Mouse (Mus musculus) limb, embryonic 12.5 days (tissue): Measurements from ENCODE around the gene Ninj2. TPM values are rescaled to one million over a fixed set of nuclear protein-coding genes. Genes with fewer than 3 reads are reported as not detected.

Experiments
- ATAC-seq: fragments of 200-750 bp; cut with Nextera tagmentation; 2 replicates; pipeline ENCODE4 v1.8.0; 2017; ENCODE audit warnings: low read depth, moderate TSS enrichment; ENCODE audit not compliant: insufficient number of reproducible peaks, insufficient read depth, low FRiP score, low TSS enrichment
- H3K27ac ChIP-seq: fragments of 300-500 bp; sonication (generic); 2 replicates; pipeline ENCODE4 v1.5.1; 2016; ENCODE audit warnings: mild to moderate bottlenecking, moderate library complexity
- H3K27me3 ChIP-seq: fragments of 300-500 bp; sonication (generic); 2 replicates; pipeline ENCODE4 v1.6.1; 2016; ENCODE audit warnings: mild to moderate bottlenecking, moderate library complexity
- H3K36me3 ChIP-seq: fragments of 300-500 bp; sonication (generic); 2 replicates; pipeline ENCODE4 v1.6.1; 2016; ENCODE audit warnings: mild to moderate bottlenecking, moderate library complexity
- H3K4me1 ChIP-seq: fragments of 300-500 bp; sonication (generic); replicated peaks from 2 replicates; pipeline ENCODE4 v1.6.1; 2016
- H3K4me2 ChIP-seq: fragments of 300-500 bp; sonication (generic); 2 replicates; pipeline ENCODE4 v1.6.1; 2016; ENCODE audit warnings: mild to moderate bottlenecking, moderate library complexity
- H3K4me3 ChIP-seq: fragments of 300-500 bp; sonication (generic); replicated peaks from 2 replicates; pipeline ENCODE4 v1.5.1; 2016; ENCODE audit warnings: mild to moderate bottlenecking
- H3K9ac ChIP-seq: fragments of 300-500 bp; sonication (generic); replicated peaks from 2 replicates; pipeline ENCODE4 v1.6.1; 2016; ENCODE audit warnings: mild to moderate bottlenecking, moderate library complexity
- H3K9me3 ChIP-seq: fragments of 300-500 bp; sonication (generic); 2 replicates; pipeline ENCODE4 v1.6.1; 2016; ENCODE audit warnings: mild to moderate bottlenecking, moderate library complexity
- WGBS: fragments of 180-500 bp; shearing (Covaris S2); methylation state at CpG from one replicate; pipeline ENCODE4 v1.1.7; 2016; 5-methylcytosine and 5-hydroxymethylcytosine counted together
- polyA plus RNA-seq: library from polyadenylated mRNA; unstranded; fragments of >200 nt; fragmentation: Nextera tagmentation; extraction: Ambion mirVana; gene quantifications from 2 replicates; pipeline ENCODE4 v1.2.1, GENCODE M21; 2016

The Ninj2 gene
- polyA plus RNA-seq, 1 experiment from 2014 or later: not detected

DNA sequence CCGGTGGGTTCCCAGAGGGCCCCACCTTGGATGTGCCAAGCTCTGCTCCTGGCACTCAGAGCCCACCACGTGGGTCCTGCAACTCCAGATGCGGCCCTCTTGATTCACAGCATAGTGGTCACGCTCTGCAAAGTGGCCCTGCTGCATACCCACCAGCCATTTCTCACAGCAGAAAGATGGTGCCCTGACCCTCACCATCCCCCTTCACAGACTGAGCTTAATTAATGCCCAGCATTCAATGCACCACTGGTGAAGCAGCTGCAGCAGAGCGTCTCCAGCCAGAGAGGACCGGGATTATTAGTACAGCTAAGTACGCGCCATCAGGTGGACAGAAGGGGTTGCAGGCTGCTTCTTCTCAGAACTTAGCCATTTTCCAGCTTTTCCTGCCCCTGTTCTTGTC lies 109.3 kb downstream of the Ninj2 start:
- no peaks in the 10 kb centered on the region for H3K36me3 ChIP-seq
- ATAC-seq: no peak
- no peak overlapping the region for H3K4me3 ChIP-seq
- peak overlapping the region; percentile 50; the same call in 1 of the 2 replicates for H3K27ac ChIP-seq
- 70% methylated on average over 8 of the region's 8 CpGs for WGBS
- H3K4me2 ChIP-seq: no peak overlapping the region
- H3K27me3 ChIP-seq: no peaks in the 10 kb centered on the region
- peaks cover 17% of the 10 kb centered on the region for H3K4me1 ChIP-seq
- no peaks in the 10 kb centered on the region for H3K9me3 ChIP-seq
- H3K9ac ChIP-seq: no peak overlapping the region

DNA sequence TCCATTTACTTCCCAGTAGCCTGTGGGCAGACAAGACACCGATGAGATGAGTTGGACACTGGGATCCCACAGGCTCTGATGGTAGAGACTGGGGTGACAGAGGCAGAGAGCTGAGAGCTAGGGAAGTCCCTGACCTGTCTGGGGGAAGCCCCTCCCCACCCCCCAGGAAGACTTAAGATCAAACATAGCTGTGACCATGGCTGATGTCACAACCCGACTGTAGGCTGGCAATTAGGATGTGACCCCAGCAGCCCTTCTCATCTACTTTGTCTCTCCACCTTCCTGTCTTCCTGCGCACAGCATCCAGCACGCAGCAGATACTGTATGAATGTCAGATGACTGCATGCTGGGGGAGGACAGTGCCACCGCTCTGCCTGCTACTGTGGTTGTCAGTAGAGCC lies 113.4 kb downstream of the Ninj2 start:
- H3K4me2 ChIP-seq: no peak overlapping the region
- H3K27ac ChIP-seq: no peak overlapping the region
- WGBS: 87% methylated on average over 5 of the region's 5 CpGs
- peaks cover 10% of the 10 kb centered on the region for H3K4me1 ChIP-seq
- no peak overlapping the region for H3K4me3 ChIP-seq
- no peaks in the 10 kb centered on the region for H3K36me3 ChIP-seq
- ATAC-seq: no peak
- H3K9ac ChIP-seq: no peak overlapping the region
- H3K9me3 ChIP-seq: no peaks in the 10 kb centered on the region
- no peaks in the 10 kb centered on the region for H3K27me3 ChIP-seq

DNA sequence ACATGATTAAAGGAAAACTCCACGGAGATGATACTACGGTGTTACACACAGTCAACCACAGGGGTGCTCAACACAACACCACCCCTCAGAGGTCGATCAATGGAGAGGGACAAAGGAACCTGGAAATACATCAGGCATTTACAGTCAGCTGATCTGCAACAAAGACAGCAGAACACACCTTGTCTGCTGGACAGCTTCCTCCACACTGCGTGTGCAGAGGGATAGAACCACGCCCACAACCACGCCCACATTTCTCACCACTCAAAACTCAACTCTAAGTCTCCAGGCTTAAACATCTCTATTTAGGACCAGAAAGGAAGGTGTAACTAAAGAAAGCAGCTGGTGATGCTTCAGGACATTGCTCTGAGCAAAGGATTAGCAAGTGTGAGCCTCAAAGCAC lies 118.4 kb downstream of the Ninj2 start:
- H3K4me3 ChIP-seq: no peak overlapping the region
- no peak for ATAC-seq

DNA sequence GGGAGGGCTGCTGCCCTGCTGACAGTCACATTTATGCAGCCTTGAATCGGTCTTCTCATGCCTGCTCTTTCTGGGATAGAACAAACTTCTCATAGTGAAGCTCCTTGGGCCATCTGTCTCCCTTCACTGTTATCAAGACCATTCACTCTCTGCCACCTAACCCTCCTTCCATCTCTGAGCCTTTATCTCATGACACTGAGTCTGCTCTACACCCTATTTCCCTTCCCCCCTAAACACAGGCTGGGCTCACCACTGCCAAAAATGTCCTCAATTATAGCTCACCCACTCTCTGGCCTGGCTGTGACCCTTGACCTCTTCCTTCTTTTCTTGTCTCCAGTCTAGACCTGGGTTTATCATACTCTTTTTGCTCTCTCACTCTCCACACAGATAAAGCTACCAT lies 123.6 kb downstream of the Ninj2 start:
- no peaks in the 10 kb centered on the region for H3K9me3 ChIP-seq
- WGBS: 83% methylated on average over 1 of the region's 1 CpGs
- H3K4me1 ChIP-seq: no peaks in the 10 kb centered on the region
- H3K4me3 ChIP-seq: no peak overlapping the region
- H3K27ac ChIP-seq: no peak overlapping the region
- no peak for ATAC-seq
- H3K4me2 ChIP-seq: no peak overlapping the region
- no peaks in the 10 kb centered on the region for H3K36me3 ChIP-seq
- H3K9ac ChIP-seq: no peak overlapping the region
- H3K27me3 ChIP-seq: no peaks in the 10 kb centered on the region

More for the DNA sequence above, 118.4 kb downstream of the Ninj2 start:
- no peaks in the 10 kb centered on the region for H3K27me3 ChIP-seq
- no peak overlapping the region for H3K4me2 ChIP-seq
- WGBS: 78% methylated on average over 6 of the region's 6 CpGs
- no peaks in the 10 kb centered on the region for H3K9me3 ChIP-seq
- no peaks in the 10 kb centered on the region for H3K36me3 ChIP-seq
- no peak overlapping the region for H3K9ac ChIP-seq
- no peaks in the 10 kb centered on the region for H3K4me1 ChIP-seq
- no peak overlapping the region for H3K27ac ChIP-seq

DNA sequence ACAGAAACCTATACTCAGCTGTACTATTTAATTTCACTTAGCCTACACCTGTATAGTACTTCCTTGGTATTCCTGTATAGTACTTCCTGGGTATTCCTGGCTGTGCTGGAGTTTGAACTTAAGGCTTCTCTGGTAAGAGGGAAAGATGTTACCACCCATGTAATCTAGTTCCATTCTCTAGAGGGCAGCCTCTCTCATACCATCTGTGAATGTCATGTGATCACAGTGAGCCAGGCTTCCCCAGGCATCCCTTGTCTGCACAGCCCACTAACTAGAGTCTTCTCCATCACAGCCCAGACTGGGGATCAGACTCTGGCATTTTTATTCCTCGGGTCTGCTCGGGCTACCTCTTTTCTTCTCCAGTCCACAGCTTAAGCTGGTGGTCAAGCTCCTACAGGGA lies 126.1 kb downstream of the Ninj2 start:
- H3K36me3 ChIP-seq: no peaks in the 10 kb centered on the region
- H3K4me2 ChIP-seq: no peak overlapping the region
- no peaks in the 10 kb centered on the region for H3K9me3 ChIP-seq
- no peaks in the 10 kb centered on the region for H3K27me3 ChIP-seq
- ATAC-seq: no peak
- no peak overlapping the region for H3K4me3 ChIP-seq
- H3K4me1 ChIP-seq: no peaks in the 10 kb centered on the region
- 77% methylated on average over 2 of the region's 2 CpGs for WGBS
- no peak overlapping the region for H3K9ac ChIP-seq
- no peak overlapping the region for H3K27ac ChIP-seq

DNA sequence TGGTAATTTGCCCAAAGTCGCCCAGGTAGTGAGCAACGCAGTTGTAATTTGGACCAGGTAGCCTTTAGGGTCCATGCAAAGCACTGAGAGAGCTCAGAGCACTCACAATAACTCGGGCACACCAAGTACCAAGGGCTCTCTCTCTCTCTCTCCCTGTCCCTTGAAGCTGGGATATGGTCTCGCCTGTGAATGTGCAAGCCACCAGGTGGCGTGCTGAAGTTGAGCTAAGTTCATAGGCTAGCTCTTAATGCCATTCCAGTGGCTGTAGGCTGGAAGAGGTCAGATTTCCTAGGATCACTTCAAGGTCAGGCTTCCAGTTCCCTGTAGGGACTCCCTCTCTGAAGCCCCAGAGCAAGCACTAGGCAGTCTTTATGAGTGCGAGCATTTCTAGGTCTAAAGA lies 129.5 kb downstream of the Ninj2 start:
- no peaks in the 10 kb centered on the region for H3K9me3 ChIP-seq
- H3K4me1 ChIP-seq: peaks cover 4% of the 10 kb centered on the region
- 24% methylated on average over 6 of the region's 6 CpGs for WGBS
- H3K27me3 ChIP-seq: no peaks in the 10 kb centered on the region
- H3K36me3 ChIP-seq: no peaks in the 10 kb centered on the region
- no peak for ATAC-seq
- H3K4me3 ChIP-seq: no peak overlapping the region
- H3K9ac ChIP-seq: no peak overlapping the region
- no peak overlapping the region for H3K4me2 ChIP-seq
- no peak overlapping the region for H3K27ac ChIP-seq

DNA sequence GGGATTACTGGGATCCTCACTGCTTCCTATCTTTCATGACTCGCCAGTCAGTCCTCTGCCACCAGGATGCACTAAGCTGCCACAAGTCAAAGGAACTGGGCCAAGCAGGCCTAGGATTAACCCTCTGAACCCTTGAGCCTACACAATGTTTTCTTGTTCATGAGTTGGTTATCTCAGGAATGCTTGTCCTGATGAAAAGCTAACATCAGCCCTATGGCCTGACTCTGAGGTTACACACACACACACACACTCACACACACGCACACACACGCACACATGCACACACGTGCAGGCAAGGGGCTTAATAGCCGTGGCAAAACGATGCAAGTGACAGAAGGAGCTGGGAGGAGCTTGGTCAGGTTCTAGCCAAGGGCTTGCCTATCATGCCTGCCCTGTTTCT lies 132.2 kb downstream of the Ninj2 start:
- Histone ChIP-seq H3K4me1 (peaks cover 4% of the 10 kb centered on the region), H3K27ac (no peak overlapping the region), H3K9me3 (no peaks in the 10 kb centered on the region), H3K4me2 (no peak overlapping the region), H3K4me3 (no peak overlapping the region), H3K36me3 (no peaks in the 10 kb centered on the region), H3K9ac (no peak overlapping the region), H3K27me3 (no peaks in the 10 kb centered on the region)
- no peak for ATAC-seq
- 67% methylated on average over 6 of the region's 6 CpGs for WGBS

DNA sequence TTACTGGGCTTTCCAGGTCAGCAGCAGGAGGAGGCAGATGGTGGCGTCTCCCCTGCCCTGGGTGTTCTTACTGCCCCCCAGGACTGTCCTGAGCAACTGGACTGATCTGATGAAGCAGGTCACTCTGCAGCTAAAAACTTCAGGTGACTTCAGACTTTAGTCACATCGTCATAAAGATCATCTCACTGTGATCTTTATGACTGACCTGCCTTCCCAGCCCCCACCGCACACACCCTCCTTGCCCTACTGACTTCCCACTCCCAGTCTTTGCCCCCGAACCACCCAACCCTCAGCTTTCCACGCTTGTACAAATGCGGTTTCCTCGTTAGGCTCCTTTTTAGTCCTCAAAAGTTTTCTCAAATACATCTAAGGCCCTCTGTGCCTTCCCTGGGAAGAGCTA lies 133.9 kb downstream of the Ninj2 start:
- Histone ChIP-seq H3K27ac (no peak overlapping the region), H3K4me3 (no peak overlapping the region), H3K4me1 (peaks cover 4% of the 10 kb centered on the region), H3K9me3 (no peaks in the 10 kb centered on the region), H3K4me2 (no peak overlapping the region), H3K9ac (no peak overlapping the region), H3K36me3 (no peaks in the 10 kb centered on the region), H3K27me3 (no peaks in the 10 kb centered on the region)
- WGBS: 76% methylated on average over 7 of the region's 7 CpGs
- ATAC-seq: no peak

DNA sequence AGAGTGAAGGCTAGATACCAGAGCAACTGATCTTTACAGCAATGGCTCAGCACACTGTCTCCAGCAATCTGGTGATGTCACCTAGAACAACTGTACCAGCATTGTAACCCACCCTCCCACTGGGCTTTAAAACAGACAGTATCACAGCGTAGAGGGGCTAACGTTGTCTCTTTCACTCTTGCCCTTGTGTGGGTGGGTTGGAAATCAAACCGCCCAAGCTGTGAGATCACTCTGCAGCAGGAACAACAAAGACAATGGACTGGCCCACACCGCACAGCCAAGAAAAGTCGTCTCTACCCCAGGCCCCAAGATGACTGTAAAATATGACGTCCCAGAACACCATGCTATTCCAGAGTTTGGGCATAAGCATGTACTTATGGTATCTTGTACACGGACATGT lies 136.7 kb downstream of the Ninj2 start:
- no peak for ATAC-seq
- H3K4me2 ChIP-seq: no peak overlapping the region
- peaks cover 4% of the 10 kb centered on the region for H3K4me1 ChIP-seq
- H3K27ac ChIP-seq: no peak overlapping the region
- H3K27me3 ChIP-seq: no peaks in the 10 kb centered on the region
- H3K9ac ChIP-seq: no peak overlapping the region
- H3K4me3 ChIP-seq: no peak overlapping the region
- WGBS: 88% methylated on average over 7 of the region's 7 CpGs
- H3K9me3 ChIP-seq: no peaks in the 10 kb centered on the region
- H3K36me3 ChIP-seq: no peaks in the 10 kb centered on the region

DNA sequence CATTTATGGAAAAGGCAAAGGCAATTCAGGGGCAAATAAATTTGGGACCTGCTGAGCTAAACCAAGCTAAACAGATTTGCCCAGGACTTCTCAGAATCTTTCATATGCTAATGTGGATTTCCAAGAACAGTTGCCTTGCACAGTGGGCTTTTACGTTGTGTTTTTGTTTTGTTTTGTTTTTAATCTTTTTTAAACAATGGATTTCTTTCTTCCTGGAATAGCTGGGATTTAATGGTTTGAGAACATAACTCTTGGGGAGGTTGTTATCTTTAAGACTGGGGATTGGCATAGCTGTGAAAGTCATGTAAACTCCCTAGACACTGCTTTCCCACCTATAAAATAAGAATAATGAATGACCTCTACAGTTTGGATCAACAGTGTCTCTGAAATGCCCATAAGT lies 137.3 kb downstream of the Ninj2 start:
- Histone ChIP-seq H3K27ac (no peak overlapping the region), H3K4me3 (no peak overlapping the region), H3K27me3 (no peaks in the 10 kb centered on the region), H3K36me3 (no peaks in the 10 kb centered on the region), H3K4me1 (peaks cover 4% of the 10 kb centered on the region), H3K4me2 (no peak overlapping the region), H3K9ac (no peak overlapping the region), H3K9me3 (no peaks in the 10 kb centered on the region)
- no peak for ATAC-seq
- WGBS: 73% methylated on average over 1 of the region's 1 CpGs

DNA sequence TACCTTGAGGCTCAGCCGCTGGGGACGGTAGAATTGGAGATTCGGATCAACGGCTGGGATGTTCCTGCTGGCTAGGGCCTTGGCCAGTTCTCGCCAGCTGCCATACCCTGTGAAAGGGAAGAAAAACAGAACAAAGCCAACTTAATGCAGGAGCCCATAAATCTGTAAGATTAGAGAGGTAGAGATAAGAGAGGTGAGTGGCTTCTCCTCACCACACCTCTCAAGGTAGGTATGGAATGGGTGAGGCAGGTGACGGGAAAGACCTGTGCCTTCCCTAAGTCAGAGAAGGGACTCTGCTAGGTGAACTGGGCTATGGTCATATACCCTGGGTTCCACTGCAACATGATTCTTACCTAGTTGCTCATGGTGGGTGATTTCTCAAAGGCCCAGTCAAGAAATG lies 139.7 kb downstream of the Ninj2 start:
- no peak for ATAC-seq
- Histone ChIP-seq H3K9ac (no peak overlapping the region), H3K27me3 (no peaks in the 10 kb centered on the region), H3K36me3 (no peaks in the 10 kb centered on the region), H3K27ac (no peak overlapping the region), H3K9me3 (no peaks in the 10 kb centered on the region), H3K4me1 (no peaks in the 10 kb centered on the region), H3K4me3 (no peak overlapping the region), H3K4me2 (no peak overlapping the region)
- 94% methylated on average over 6 of the region's 6 CpGs for WGBS

DNA sequence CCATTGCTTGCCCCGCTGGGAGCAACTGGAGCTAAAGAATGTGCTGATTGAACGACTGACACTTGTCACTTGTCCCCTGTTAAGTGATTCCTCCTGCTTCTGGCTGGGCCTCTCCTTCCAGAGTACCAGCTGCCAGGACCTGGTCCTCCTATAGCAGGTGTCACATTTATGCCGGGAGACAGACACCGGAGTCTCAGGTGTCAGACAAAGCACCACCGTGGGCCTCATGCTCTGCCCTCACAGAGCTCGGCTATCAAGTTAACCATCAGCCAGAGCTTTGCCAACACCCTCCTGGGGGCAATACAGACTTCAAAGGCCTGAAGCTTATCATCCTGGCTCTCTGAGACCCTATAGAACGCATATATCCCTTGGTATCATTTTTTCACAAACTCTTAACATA lies 142.7 kb downstream of the Ninj2 start:
- Histone ChIP-seq H3K9me3 (no peaks in the 10 kb centered on the region), H3K36me3 (no peaks in the 10 kb centered on the region), H3K4me2 (no peak overlapping the region), H3K27me3 (no peaks in the 10 kb centered on the region), H3K4me3 (no peak overlapping the region), H3K9ac (no peak overlapping the region), H3K27ac (no peak overlapping the region), H3K4me1 (no peaks in the 10 kb centered on the region)
- WGBS: 49% methylated on average over 7 of the region's 7 CpGs
- no peak for ATAC-seq
